Mouse (Mus musculus) spleen, adult 2 months (tissue): Measurements from ENCODE around the gene Pak4.

Source experiments
- CTCF ChIP-seq: fragments of 200-500 bp; IDR thresholded peaks from 2 replicates; pipeline ENCODE4 v1.5.1; 2011; ENCODE audit warnings: mild to moderate bottlenecking, inconsistent platforms; ENCODE audit not compliant: insufficient read depth, insufficient read length, insufficient replicate concordance; ENCODE audit errors: extremely low read depth
- POLR2A ChIP-seq: fragments of 200-500 bp; IDR thresholded peaks from 2 replicates; pipeline ENCODE4 v1.6.1; 2011; ENCODE audit warnings: low read depth, low read length, inconsistent platforms

GRCm38 (mm10) chr7:28634128-28634527 lies 36.1 kb upstream of the Pak4 start:
- TF ChIP-seq CTCF (no peak), POLR2A (no peak)
